Mouse (Mus musculus) testis, adult 2 months (tissue): ENCODE data around the gene Eda2r. TPM values are rescaled to one million over a fixed set of nuclear protein-coding genes. Genes with fewer than 3 reads are reported as not detected.

Experiments used
- H3K27ac ChIP-seq: fragments of 200-500 bp; 2 replicates; pipeline ENCODE4 v1.5.1; 2012; ENCODE audit warnings: low read depth, low read length; ENCODE audit not compliant: control insufficient read depth, insufficient read depth
- H3K27me3 ChIP-seq: fragments of 200-500 bp; 2 replicates; pipeline ENCODE4 v1.6.1; 2012; ENCODE audit warnings: mild to moderate bottlenecking, low read length, moderate library complexity; ENCODE audit not compliant: control insufficient read depth, insufficient read depth
- H3K36me3 ChIP-seq: fragments of 200-500 bp; 2 replicates; pipeline ENCODE4 v1.6.1; 2012; ENCODE audit warnings: mild to moderate bottlenecking, low read length; ENCODE audit not compliant: control insufficient read depth, insufficient read depth
- H3K4me1 ChIP-seq: fragments of 200-500 bp; 2 replicates; pipeline ENCODE4 v1.6.1; 2012; ENCODE audit warnings: low read length; ENCODE audit not compliant: control insufficient read depth, insufficient read depth
- H3K4me3 ChIP-seq: fragments of 200-500 bp; 2 replicates; pipeline ENCODE4 v1.5.1; 2012; ENCODE audit warnings: low read depth, mild to moderate bottlenecking, low read length, moderate library complexity, mixed read lengths; ENCODE audit not compliant: control insufficient read depth
- CTCF ChIP-seq: fragments of 200-500 bp; IDR thresholded peaks from 2 replicates; pipeline ENCODE4 v1.5.1; 2012; ENCODE audit warnings: low read depth, mild to moderate bottlenecking, inconsistent platforms, low read length, moderate library complexity; ENCODE audit not compliant: control insufficient read depth, insufficient read depth, insufficient replicate concordance
- POLR2A ChIP-seq: fragments of 200-500 bp; IDR thresholded peaks from 2 replicates; pipeline ENCODE4 v1.6.1; 2012; ENCODE audit warnings: low read depth, mild to moderate bottlenecking, inconsistent platforms, low read length, moderate library complexity; ENCODE audit not compliant: control insufficient read depth
- polyA plus RNA-seq: library from polyadenylated mRNA; depleted of rRNA; stranded (reverse); fragments of >200 nt; gene quantifications from 2 replicates; pipeline ENCODE4 v1.2.3, GENCODE M21; 2012; rRNA removed

Eda2r gene
- polyA plus RNA-seq = 0.15 and 0.23 TPM in 2 replicates

DNA sequence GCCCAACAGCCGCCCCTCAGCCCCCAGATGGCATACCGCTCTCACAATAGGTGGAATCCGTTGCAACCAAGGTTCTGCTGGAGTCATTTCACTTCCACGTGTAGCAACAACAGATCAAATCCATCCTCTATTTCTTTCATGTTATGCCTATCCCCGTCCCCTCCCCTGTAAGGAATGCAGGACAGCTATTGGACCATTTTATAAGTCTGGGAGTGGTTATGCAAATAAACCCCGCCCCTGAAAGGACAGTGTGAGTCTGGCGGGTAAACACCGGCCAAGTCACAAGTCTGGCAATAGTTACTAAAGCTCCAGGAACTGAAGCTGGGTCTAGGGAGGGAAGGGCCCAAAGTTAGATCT is at the start of gene Eda2r:
Gene Eda2r (minus strand): TSS at position 152 of the 357 bp plus-strand sequence.
- H3K4me3 ChIP-seq = no peak within 1 kb of the TSS
- no peaks in the 10 kb centered on the region for H3K27me3 ChIP-seq
- peak within 1 kb of the TSS; percentile 40; the same call in 1 of the 2 replicates for H3K27ac ChIP-seq
- H3K4me1 ChIP-seq = no peaks in the 10 kb centered on the region
- no peaks in the 10 kb centered on the region for H3K36me3 ChIP-seq
- TF ChIP-seq POLR2A (no peak), CTCF (no peak)

DNA sequence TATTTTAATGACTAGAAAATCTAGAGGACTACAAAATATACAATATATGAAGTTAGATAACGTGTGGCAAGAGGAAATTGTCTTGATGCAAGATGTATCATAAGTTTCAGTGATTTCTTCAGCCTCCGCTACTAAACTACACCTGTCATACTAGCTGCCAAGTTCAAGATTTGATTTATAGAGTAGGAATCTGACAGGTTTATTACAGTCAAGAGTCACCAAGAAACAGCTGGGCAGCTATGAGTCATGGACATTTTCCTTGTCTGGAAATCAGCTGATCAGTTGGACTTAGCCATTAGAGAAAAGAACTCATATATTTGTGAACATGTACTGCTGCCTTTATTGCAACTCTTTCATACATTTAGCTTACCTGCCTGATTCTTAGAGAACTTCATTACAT is 20.9 kb upstream of the Eda2r start:
- no peaks in the 10 kb centered on the region for H3K27me3 ChIP-seq
- no peaks in the 10 kb centered on the region for H3K4me1 ChIP-seq
- no peak for TF ChIP-seq POLR2A
- TF ChIP-seq CTCF = no peak
- no peak overlapping the region for H3K27ac ChIP-seq
- H3K4me3 ChIP-seq = no peak overlapping the region
- no peaks in the 10 kb centered on the region for H3K36me3 ChIP-seq

DNA sequence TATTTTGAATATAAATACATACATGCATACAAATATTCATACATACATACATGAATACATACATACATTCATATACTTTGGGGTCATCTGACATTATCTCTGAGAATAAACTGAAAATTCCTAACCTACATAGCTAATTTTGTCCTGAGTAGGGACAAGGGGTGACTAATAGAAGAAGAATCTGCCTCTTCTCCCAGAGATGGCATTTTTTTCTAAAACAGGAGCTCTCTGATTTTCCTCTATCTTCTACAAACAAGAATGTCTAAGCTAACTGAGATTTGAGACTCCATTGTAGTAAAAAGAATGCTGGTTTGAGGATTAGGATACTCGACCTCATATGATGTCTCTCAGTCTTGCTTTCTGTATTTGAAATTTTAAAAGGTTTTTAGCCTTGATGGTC is 1.1 kb upstream of the Eda2r start:
- H3K4me3 ChIP-seq = no peak overlapping the region
- H3K27me3 ChIP-seq = no peaks in the 10 kb centered on the region
- H3K27ac ChIP-seq = no peak overlapping the region
- no peaks in the 10 kb centered on the region for H3K36me3 ChIP-seq
- no peak for TF ChIP-seq CTCF
- no peak for TF ChIP-seq POLR2A
- H3K4me1 ChIP-seq = no peaks in the 10 kb centered on the region

DNA sequence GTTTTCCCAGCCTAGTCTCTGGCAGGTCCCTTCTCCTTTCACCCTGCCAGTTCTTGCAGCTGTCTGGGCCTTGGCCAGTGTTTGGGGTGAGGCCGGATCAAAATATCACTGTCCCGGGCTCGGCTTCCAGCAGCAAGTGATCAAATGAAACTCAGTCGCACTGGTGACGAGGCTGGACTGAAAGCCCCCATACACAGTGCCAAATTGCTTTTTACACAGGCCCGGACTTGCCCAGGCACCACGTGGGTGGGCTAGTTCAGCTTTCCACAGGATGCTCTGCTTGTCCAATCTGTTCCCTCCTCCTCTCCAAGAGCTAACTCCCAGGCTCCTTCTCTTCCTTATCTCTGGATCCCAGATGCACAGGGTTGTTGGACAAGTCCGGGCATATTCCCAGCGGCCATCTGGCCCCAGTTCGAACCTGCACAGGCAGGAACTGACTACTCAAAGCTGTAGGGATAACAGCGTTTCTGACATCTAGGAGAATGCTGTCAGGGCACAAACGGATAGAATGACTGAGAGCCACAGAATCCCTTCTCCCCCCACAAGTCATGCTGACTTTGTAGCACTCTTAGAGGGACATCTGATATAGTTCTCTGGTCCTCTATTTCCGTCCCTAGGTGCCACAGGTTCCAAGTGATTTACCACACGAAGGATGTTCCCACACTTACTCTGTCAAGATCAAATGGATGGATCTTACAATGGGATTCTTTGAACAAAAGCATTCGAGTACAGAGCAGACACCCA is 523 bp downstream of the Eda2r start:
- Histone ChIP-seq H3K27me3 (no peaks in the 10 kb centered on the region), H3K4me3 (no peak overlapping the region), H3K36me3 (no peaks in the 10 kb centered on the region), H3K4me1 (no peaks in the 10 kb centered on the region), H3K27ac (peak overlapping the region; percentile 40; the same call in 1 of the 2 replicates)
- TF ChIP-seq POLR2A = no peak
- TF ChIP-seq CTCF = no peak

DNA sequence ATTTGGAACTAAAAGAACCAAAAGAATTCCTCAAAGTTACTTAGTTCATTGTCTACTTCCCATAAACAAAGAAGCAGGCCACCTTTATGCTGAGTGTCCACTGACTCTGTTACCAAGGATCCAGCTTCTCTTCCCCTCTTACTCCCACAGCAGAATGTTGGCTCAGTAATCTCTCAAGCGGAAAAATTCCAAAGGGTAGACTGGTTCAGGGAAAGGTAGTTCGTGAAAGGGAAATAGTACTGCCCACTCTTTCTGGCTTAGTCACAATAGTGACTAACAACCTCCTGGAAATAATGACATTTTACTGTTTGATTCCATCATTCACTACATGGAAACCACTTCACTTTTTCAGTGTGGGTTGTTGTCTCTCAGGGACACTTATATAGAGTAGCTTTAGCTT is 4.2 kb downstream of the Eda2r start:
- no peaks in the 10 kb centered on the region for H3K27me3 ChIP-seq
- no peak for TF ChIP-seq POLR2A
- TF ChIP-seq CTCF = no peak
- no peaks in the 10 kb centered on the region for H3K4me1 ChIP-seq
- H3K36me3 ChIP-seq = no peaks in the 10 kb centered on the region
- no peak overlapping the region for H3K4me3 ChIP-seq
- no peak overlapping the region for H3K27ac ChIP-seq

DNA sequence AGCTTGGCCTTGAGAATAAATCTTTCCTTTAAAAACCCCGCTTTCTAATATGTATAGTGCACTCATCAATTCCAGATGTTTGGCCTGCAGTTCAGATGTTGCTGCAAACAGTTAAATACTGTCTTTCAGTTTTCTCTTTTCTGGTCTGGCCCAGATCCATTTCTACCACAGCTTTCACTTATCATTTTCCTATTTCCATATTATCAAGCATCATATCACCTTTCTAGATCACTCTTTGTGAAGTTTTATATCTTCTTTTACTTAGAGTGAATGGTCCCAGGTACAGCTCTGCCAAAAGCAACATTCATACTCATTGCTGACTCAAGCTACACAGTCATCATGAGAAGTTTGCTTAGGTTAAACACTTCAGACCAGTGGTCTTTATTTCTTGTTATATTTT is 7.8 kb downstream of the Eda2r start:
- Histone ChIP-seq H3K27me3 (no peaks in the 10 kb centered on the region), H3K27ac (no peak overlapping the region), H3K4me3 (no peak overlapping the region), H3K36me3 (no peaks in the 10 kb centered on the region), H3K4me1 (no peaks in the 10 kb centered on the region)
- TF ChIP-seq POLR2A = no peak
- TF ChIP-seq CTCF = no peak

DNA sequence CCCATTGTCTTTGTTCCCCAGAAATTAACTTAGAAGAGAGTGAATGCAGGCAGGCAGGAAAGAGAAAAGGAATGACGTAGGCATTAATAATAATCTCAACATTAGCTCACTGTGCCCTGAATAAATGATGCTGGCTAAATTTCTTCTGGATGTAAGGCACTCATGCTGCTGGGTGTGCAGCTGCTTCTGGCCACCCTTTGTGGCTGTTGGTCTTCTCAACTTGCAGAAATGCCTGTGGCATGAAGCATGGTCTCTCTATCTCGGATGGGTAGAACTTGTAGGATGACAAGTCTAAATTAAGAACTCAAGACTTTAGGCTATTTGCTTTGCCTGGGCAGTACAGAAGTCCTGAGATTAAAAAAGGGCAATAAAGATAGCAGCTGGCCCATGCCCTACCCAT is 8.3 kb downstream of the Eda2r start:
- Histone ChIP-seq H3K27ac (no peak overlapping the region), H3K4me3 (no peak overlapping the region), H3K36me3 (no peaks in the 10 kb centered on the region), H3K27me3 (no peaks in the 10 kb centered on the region), H3K4me1 (no peaks in the 10 kb centered on the region)
- TF ChIP-seq POLR2A (no peak), CTCF (no peak)
